Mouse (Mus musculus) thymus, adult 2 months (tissue): ENCODE measurements at regions not wholly inside any gene's neighbourhood (a gene's known extent, or its start where the extent isn't known, plus 50 kb on each side); places are given as distances from the start of the nearest gene placed in this dataset.

Experiments used
- DNase-seq: peaks from one replicate; pipeline ENCODE4 v3.0.0; 2021
- H3K27ac ChIP-seq: fragments of 200-500 bp; 2 replicates; pipeline ENCODE4 v1.5.1; 2012; ENCODE audit warnings: low read length, control low read depth; ENCODE audit not compliant: control insufficient read depth, insufficient read depth
- H3K27me3 ChIP-seq: fragments of 200-500 bp; 2 replicates; pipeline ENCODE4 v1.6.1; 2012; ENCODE audit warnings: mild to moderate bottlenecking, low read length, moderate library complexity, mixed read lengths; ENCODE audit not compliant: control insufficient read depth, insufficient read depth
- H3K36me3 ChIP-seq: fragments of 200-500 bp; 2 replicates; pipeline ENCODE4 v1.6.1; 2012; ENCODE audit warnings: mild to moderate bottlenecking, low read length, moderate library complexity; ENCODE audit not compliant: control insufficient read depth, insufficient read depth
- H3K4me1 ChIP-seq: fragments of 200-500 bp; replicated peaks from 2 replicates; pipeline ENCODE4 v1.6.1; 2012; ENCODE audit warnings: low read length; ENCODE audit not compliant: control insufficient read depth, insufficient read depth
- H3K4me3 ChIP-seq: fragments of 200-500 bp; 2 replicates; pipeline ENCODE4 v1.5.1; 2012; ENCODE audit warnings: mild to moderate bottlenecking, low read length, control low read depth, moderate library complexity; ENCODE audit not compliant: control insufficient read depth, insufficient read depth
- CTCF ChIP-seq: fragments of 200-500 bp; IDR thresholded peaks from 2 replicates; pipeline ENCODE4 v1.5.1; 2012; ENCODE audit warnings: mild to moderate bottlenecking, control low read depth, low read length, moderate library complexity, borderline replicate concordance; ENCODE audit not compliant: control insufficient read depth, poor library complexity, insufficient read depth; ENCODE audit errors: extremely low read depth
- POLR2A ChIP-seq: fragments of 200-500 bp; IDR thresholded peaks from 2 replicates; pipeline ENCODE4 v1.6.1; 2012; ENCODE audit warnings: mild to moderate bottlenecking, low read length, control low read depth, moderate library complexity; ENCODE audit not compliant: control insufficient read depth, poor library complexity, insufficient read depth; ENCODE audit errors: extremely low read depth
- WGBS: fragments of 180-500 bp; shearing (Covaris S2); methylation state at CpG from one replicate; pipeline ENCODE4 v1.1.7; 2018; 5-methylcytosine and 5-hydroxymethylcytosine counted together

DNA sequence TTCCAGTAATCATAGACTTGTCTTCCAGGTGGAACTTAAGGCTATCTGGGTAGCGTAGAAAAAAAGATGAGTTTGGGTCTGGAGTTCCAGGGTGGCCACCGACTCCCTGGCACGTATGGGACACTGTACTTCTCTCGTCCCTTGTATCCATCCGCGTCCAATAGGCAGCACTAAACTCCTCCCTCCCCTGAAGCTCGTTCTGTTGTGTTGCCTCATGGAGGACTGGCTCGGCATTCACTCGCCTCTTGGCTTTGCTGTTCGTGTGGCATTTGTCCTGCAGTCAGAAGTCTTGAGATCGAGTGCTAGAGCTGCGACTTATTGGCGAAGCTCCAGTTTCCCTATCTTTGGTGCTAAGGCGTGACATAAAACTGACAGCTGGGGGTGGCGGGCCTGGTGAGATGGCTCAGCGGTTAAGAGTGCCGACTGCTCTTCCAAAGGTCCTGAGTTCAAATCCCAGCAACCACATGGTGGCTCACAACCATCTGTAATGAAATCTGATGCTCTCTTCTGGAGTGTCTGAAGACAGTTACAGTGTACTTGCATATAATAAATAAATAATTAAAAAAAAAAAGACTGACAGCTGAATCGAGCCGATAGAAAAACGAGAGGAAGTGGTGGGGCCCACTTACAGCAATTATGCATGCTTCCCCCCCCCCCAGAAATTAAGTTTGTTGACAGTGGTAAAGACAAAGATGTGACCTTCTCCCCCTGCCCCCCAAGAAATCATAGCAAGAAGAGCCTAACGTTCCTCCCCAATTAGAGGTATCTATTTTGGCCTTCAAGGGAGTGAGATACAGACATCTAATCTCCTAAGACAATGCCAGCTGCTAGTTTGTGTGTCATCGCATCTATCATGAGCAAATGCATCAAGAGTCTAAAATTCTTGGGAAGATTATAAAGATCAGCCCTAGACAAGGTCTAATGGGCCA, 274.1 kb downstream of the Rngtt start:
- 95% methylated on average over 22 of the region's 22 CpGs for WGBS
- DNase-seq = no peak
- no peaks in the 10 kb centered on the region for H3K36me3 ChIP-seq
- TF ChIP-seq POLR2A (no peak), CTCF (no peak)
- peaks cover 26% of the 10 kb centered on the region for H3K4me1 ChIP-seq
- no peak overlapping the region for H3K4me3 ChIP-seq
- no peak overlapping the region for H3K27ac ChIP-seq
- H3K27me3 ChIP-seq = no peaks in the 10 kb centered on the region

DNA sequence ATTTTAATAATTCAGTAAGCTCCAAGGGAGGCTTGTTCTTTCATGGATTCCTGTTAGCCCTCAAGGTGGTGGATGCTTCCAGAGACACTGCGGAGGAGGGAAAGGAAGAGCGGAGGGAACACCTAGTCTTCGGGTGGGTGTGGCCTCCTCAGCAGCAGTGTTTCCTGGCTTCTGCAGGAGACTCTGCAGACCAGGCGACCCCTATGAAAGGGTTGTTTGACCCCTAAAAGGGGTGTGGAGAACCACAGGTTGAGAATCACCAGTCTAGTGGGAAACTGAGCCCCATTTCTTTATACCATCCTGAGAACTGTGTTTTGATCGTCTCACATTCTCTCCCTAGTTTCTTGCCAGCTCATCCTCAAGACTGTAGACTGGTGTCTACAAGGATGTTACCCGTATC, 275.7 kb downstream of the Rngtt start:
- H3K4me1 ChIP-seq = peaks cover 21% of the 10 kb centered on the region
- WGBS = 87% methylated on average over 6 of the region's 6 CpGs
- no peak for TF ChIP-seq CTCF
- no peak for TF ChIP-seq POLR2A

GRCm38 (mm10) chr4:33586290-33586614, 276.1 kb downstream of the Rngtt start:
- DNase-seq = no peak
- WGBS = 71% methylated on average over 4 of the region's 4 CpGs
- Histone ChIP-seq H3K27me3 (no peaks in the 10 kb centered on the region), H3K36me3 (no peaks in the 10 kb centered on the region), H3K4me1 (peaks cover 19% of the 10 kb centered on the region), H3K4me3 (no peak overlapping the region), H3K27ac (no peak overlapping the region)
- TF ChIP-seq POLR2A = no peak

More for the DNA sequence above, 275.7 kb downstream of the Rngtt start:
- DNase-seq = no peak
- Histone ChIP-seq H3K36me3 (no peaks in the 10 kb centered on the region), H3K27me3 (no peaks in the 10 kb centered on the region), H3K27ac (no peak overlapping the region), H3K4me3 (no peak overlapping the region)

DNA sequence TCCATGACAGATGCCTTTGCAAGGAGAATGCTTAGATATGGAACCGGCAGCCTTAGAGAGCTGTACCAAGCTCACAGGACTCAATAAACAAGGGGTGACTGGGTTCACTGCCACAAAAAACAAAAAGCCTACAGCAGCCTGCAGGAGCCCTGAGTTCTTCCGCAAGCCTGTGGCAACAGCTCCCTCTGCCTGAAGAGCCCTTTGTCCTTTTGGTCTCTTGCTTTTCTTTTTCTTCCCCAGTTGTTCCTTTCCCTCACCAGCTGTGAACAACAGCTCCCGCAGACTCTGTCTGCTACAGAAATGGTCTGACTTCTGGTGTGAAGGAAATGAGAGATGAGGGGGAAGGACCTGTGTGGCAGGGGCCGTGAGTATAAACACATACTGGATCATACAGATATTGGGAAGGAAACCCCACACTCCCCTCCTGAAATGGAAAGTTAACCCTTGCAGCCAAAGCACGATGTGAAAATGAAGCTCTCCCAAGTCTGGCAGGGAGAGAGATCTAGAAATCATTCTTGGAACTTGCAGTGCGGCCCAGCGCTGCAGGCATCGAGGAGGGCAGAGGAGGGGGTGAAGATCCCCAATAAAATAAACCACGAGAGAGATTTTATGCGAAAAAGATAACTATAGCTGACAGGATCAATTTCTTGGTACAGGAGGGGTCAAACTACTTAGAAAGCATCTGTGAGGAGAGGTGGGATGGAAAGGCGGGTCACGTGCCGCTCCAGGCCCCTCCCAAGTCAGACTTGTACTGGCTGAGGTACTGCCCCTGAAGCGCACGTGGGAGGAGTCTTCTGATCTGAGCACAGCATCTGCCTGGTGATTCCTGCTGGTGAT, 276.7 kb downstream of the Rngtt start:
- Histone ChIP-seq H3K27me3 (no peaks in the 10 kb centered on the region), H3K36me3 (no peaks in the 10 kb centered on the region), H3K27ac (peak overlapping the region; percentile 15), H3K4me1 (peaks cover 17% of the 10 kb centered on the region), H3K4me3 (peak overlapping the region; percentile 17; the same call in 1 of the 2 replicates)
- WGBS = 14% methylated on average over 15 of the region's 15 CpGs
- DNase-seq = peak; percentile 65
- TF ChIP-seq POLR2A (no peak), CTCF (no peak)

DNA sequence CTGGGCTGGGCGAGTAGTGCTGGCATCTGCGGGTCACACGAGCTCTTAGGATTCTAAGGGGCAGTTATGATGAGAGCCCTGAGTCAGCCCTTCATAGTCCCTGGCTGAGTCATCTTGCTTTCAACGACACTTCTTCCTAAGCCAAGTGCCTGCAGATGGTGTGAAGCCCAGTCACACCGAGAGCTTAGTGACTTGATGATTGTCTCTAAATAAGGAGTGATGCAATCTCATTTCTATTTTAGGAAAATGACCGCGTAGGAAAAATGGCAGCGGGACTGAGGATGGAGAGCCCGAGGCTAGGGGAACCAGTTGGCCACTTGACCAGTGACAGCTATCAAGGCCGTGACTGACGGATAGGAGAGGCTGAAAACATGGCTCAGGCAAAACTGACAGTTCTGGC, 277.6 kb downstream of the Rngtt start:
- no peak for TF ChIP-seq POLR2A
- no peak for TF ChIP-seq CTCF
- DNase-seq = no peak
- Histone ChIP-seq H3K4me1 (peaks cover 17% of the 10 kb centered on the region), H3K4me3 (no peak overlapping the region), H3K36me3 (no peaks in the 10 kb centered on the region), H3K27ac (no peak overlapping the region), H3K27me3 (no peaks in the 10 kb centered on the region)
- 77% methylated on average over 11 of the region's 11 CpGs for WGBS

- H3K4me3 ChIP-seq = no peak overlapping the region
- no peaks in the 10 kb centered on the region for H3K27me3 ChIP-seq
- no peaks in the 10 kb centered on the region for H3K36me3 ChIP-seq
- TF ChIP-seq CTCF (no peak), POLR2A (no peak)
- WGBS = 80% methylated on average over 5 of the region's 5 CpGs
- peaks cover 17% of the 10 kb centered on the region for H3K4me1 ChIP-seq
- no peak overlapping the region for H3K27ac ChIP-seq
- no peak for DNase-seq
These were observed 278.0 kb downstream of the Rngtt start for GRCm38 (mm10) chr4:33588127-33588526.

DNA sequence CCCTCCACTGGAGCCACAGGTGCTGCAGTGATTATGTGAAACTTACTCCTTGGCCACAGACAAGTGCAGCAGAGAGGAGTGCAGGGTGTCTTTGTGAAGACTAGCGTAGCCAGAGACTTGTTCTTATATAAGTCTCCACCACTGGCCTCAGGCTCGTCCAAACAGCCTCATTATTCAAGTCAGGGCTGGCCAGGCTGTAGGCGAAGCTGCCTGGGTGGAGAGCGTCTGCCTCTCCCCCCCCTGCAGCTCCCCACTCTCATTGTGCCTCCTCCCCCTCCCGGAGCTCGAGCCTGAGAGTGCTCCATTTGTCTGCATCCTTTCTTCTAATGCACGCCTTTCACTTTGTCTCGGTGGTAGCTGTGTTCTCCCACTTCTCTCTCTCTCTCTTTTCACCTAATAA, 279.1 kb downstream of the Rngtt start:
- H3K36me3 ChIP-seq = no peaks in the 10 kb centered on the region
- 64% methylated on average over 8 of the region's 8 CpGs for WGBS
- DNase-seq = no peak
- H3K4me3 ChIP-seq = no peak overlapping the region
- no peak overlapping the region for H3K27ac ChIP-seq
- no peaks in the 10 kb centered on the region for H3K27me3 ChIP-seq
- peaks cover 23% of the 10 kb centered on the region for H3K4me1 ChIP-seq
- TF ChIP-seq CTCF (no peak), POLR2A (no peak)
